Mouse (Mus musculus) ES-Bruce4 (cell line): ENCODE data around the gene Kit. TPM values are rescaled to one million over a fixed set of nuclear protein-coding genes. Genes with fewer than 3 reads are reported as not detected.

Experiments
- H3K27ac ChIP-seq: 2 replicates; pipeline ENCODE4 v1.5.1; 2012; ENCODE audit warnings: low read length, inconsistent platforms; ENCODE audit not compliant: insufficient read depth
- H3K27me3 ChIP-seq: 2 replicates; pipeline ENCODE4 v1.6.1; 2012; ENCODE audit warnings: mild to moderate bottlenecking, low read length, inconsistent platforms; ENCODE audit not compliant: control insufficient read depth, poor library complexity, insufficient read depth, severe bottlenecking
- H3K36me3 ChIP-seq: 2 replicates; pipeline ENCODE4 v1.6.1; 2012; ENCODE audit warnings: inconsistent platforms, mild to moderate bottlenecking, low read length, moderate library complexity; ENCODE audit not compliant: control insufficient read depth, poor library complexity, insufficient read depth, severe bottlenecking
- H3K4me1 ChIP-seq: one replicate; pipeline ENCODE4 v1.8.1; 2011; ENCODE audit warnings: low read length; ENCODE audit not compliant: control insufficient read depth, insufficient read depth
- H3K4me3 ChIP-seq: 2 replicates; pipeline ENCODE4 v1.5.1; 2011; ENCODE audit warnings: low read depth, mild to moderate bottlenecking, low read length
- H3K9ac ChIP-seq: 2 replicates; pipeline ENCODE4 v1.6.1; 2012; ENCODE audit warnings: low read depth, mild to moderate bottlenecking, inconsistent platforms; ENCODE audit not compliant: poor library complexity, severe bottlenecking
- H3K9me3 ChIP-seq: replicated peaks from 2 replicates; pipeline ENCODE4 v1.6.1; 2012; ENCODE audit warnings: mild to moderate bottlenecking, low read length, inconsistent platforms; ENCODE audit not compliant: control insufficient read depth, poor library complexity, insufficient read depth, severe bottlenecking
- CTCF ChIP-seq: IDR thresholded peaks from one replicate; pipeline ENCODE4 v1.8.1; 2011; ENCODE audit warnings: low read depth, low read length
- EP300 ChIP-seq: IDR thresholded peaks from 2 replicates; pipeline ENCODE4 v1.6.1; 2011; ENCODE audit warnings: low read depth, low read length; ENCODE audit not compliant: insufficient read depth
- POLR2A ChIP-seq: IDR thresholded peaks from one replicate; pipeline ENCODE4 v1.8.1; 2011; ENCODE audit warnings: low read length; ENCODE audit not compliant: insufficient read depth
- polyA plus RNA-seq: library from polyadenylated mRNA; stranded (reverse); fragments of >200 nt; gene quantifications from 2 replicates; pipeline ENCODE4 v1.2.4, GENCODE M21; 2011; ENCODE audit warnings: low read depth; ENCODE audit not compliant: missing spikeins, insufficient read depth, insufficient read length

Kit gene
- polyA plus RNA-seq, 1 experiment: 36.4 TPM

DNA sequence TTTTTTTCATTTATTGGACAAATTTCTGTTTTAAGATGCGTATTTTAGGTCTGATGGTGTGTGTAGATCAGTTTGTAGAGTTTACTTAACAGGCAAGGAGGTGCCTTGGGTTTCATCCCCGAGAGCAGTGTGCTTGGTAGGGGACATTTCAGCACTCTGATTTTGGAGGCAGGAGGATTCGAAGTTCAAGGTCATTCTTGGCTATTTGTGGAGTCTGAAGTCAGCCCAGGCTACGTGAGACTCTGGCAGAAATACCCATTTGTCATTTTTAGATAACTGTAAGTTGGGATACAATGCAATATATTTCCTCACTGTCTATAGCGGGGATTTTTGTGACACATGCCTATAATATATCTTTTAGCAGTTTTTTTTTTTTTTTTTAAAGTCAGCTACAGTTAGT is 57.5 kb downstream of the Kit start:
- Histone ChIP-seq H3K27ac (no peak overlapping the region), H3K9me3 (0 out of 2 replicates have a peak, but pooled peaks cover 3% of the 10 kb centered on the region), H3K36me3 (no peaks in the 10 kb centered on the region), H3K27me3 (no peaks in the 10 kb centered on the region), H3K4me3 (no peak overlapping the region), H3K4me1 (no peaks in the 10 kb centered on the region), H3K9ac (no peak overlapping the region)
- TF ChIP-seq CTCF: no peak
- TF ChIP-seq EP300: no peak
- TF ChIP-seq POLR2A: no peak

DNA sequence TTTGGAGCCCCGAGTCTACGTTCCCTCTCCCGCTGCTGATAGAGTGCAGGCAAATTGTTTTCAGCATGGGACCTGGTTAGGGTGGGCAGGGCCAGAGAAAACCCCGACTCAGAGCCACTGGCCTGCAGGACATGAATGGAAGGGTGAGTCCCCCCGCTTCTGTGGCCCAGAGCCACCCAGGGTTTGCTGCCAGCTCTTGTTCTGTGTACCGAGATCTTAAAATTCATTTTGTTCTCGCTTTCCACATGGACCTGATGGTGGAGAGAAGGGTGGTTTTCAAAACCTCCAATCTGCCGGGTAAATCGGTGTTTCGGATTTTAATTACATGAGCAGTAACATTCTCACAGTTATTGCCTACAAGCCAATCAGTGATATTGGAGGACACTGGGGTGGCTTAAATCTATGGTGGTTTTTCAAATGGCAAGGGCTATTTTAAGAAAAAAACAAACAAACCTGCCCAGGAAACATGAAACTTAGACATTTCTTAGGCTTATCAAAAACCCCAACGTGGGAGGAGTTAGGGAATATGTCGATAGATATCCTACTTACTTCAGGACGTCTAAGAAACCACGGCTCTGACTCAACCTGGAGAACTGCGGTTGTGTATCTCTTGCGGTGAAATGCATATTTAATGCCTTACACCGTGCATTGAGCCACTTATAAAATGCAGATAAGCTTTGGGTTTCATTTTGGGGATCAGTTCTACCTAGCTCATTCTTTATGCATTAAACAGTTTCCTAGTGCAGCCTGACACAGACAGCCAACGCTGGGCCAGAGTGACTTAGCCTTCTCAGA is 58.3 kb downstream of the Kit start:
- Histone ChIP-seq H3K27me3 (no peaks in the 10 kb centered on the region), H3K27ac (no peak overlapping the region), H3K4me3 (no peak overlapping the region), H3K9me3 (no peaks in the 10 kb centered on the region), H3K4me1 (no peaks in the 10 kb centered on the region), H3K9ac (no peak overlapping the region), H3K36me3 (no peaks in the 10 kb centered on the region)
- TF ChIP-seq CTCF: no peak
- no peak for TF ChIP-seq POLR2A
- TF ChIP-seq EP300: no peak

DNA sequence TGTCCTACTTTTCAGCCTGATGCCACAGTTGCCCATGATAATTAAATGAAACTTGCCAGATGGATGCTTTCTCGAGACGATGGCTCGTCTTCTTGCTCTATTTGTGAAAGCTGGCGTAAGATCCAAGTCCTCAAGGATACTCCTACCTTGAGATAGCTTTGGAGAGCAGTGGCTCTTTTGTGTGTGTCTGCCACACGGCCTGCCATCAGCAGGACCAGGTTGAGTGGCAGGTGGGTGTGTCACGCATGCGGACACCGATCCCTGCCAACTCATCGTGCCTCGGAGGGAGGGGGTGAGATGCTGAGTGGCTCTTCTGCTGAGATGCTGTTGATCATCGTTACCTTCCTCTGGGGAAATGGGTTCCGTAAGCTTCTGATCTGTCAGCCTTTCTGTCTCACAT is 60.7 kb downstream of the Kit start:
- TF ChIP-seq CTCF (no peak), EP300 (no peak), POLR2A (no peak)
- no peaks in the 10 kb centered on the region for H3K27me3 ChIP-seq
- H3K4me3 ChIP-seq: no peak overlapping the region

DNA sequence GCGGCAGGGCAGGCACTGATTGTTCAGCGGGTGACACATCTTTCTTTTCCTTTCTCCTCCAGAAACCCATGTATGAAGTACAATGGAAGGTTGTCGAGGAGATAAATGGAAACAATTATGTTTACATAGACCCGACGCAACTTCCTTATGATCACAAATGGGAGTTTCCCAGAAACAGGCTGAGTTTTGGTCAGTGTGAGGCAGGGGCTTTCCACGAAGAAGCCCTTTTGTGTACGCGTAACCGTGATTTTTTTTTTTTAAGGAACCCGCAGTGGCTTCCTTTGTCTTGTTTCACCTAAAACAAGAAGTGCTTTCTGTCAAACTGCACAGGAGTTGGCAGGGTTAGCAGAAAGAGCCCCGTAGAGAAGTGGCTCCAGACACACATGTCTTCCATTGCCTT is 65.9 kb downstream of the Kit start:
- Histone ChIP-seq H3K36me3 (peaks cover 6% of the 10 kb centered on the region), H3K4me3 (no peak overlapping the region), H3K9ac (no peak overlapping the region), H3K27me3 (no peaks in the 10 kb centered on the region), H3K9me3 (peaks cover 4% of the 10 kb centered on the region), H3K27ac (no peak overlapping the region), H3K4me1 (no peaks in the 10 kb centered on the region)
- no peak for TF ChIP-seq EP300

More for the DNA sequence above, 60.7 kb downstream of the Kit start:
- H3K27ac ChIP-seq: no peak overlapping the region
- no peaks in the 10 kb centered on the region for H3K9me3 ChIP-seq
- H3K4me1 ChIP-seq: no peaks in the 10 kb centered on the region
- H3K9ac ChIP-seq: no peak overlapping the region
- no peaks in the 10 kb centered on the region for H3K36me3 ChIP-seq

DNA sequence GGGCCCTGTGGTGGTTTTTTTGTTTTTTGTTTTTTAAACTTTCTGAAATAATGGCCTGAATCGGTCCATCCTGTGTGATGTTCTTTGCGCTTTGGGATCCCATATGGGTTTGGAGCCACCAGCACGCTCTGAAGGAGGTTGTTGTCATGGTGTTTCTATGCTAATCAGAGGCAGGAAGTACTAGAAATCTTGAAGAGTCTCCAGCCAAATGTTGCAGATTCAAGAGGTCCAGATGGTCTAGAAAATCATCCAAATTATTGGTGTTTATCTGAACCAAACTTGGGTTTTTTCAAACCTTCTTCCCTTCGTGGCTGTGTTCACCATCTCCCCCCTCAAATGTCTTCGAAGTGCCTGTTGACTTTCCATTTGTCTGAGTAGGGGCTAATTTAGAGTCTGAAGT is 72.3 kb downstream of the Kit start:
- TF ChIP-seq CTCF (no peak), POLR2A (no peak), EP300 (no peak)
- no peak overlapping the region for H3K9ac ChIP-seq

DNA sequence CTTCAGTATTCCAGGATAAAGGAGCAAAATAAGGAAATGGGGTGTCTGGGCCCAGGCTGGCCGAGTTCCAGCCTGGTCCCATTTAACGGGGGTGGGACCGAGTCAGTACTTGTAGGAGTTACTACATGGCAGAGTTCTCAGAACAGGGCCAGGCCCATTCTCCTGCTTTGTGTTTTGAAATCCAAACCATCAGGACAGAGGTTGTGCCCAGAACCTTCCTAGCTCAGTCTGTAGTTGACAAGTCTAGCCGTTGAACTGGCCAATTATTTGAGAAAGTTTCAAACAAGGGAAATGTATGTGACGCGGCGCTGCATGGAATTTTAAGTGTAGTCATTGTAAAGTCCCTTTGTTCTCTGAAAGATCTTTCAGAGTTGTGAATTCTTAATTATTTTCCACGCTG is 75.8 kb downstream of the Kit start:
- no peaks in the 10 kb centered on the region for H3K4me1 ChIP-seq
- H3K9ac ChIP-seq: no peak overlapping the region
- H3K9me3 ChIP-seq: peaks cover 5% of the 10 kb centered on the region
- no peaks in the 10 kb centered on the region for H3K27me3 ChIP-seq
- no peak overlapping the region for H3K4me3 ChIP-seq
- TF ChIP-seq EP300 (no peak), CTCF (no peak), POLR2A (no peak)
- H3K36me3 ChIP-seq: peaks cover 37% of the 10 kb centered on the region
- H3K27ac ChIP-seq: no peak overlapping the region

More for the DNA sequence above, 72.3 kb downstream of the Kit start:
- Histone ChIP-seq H3K27me3 (no peaks in the 10 kb centered on the region), H3K27ac (no peak overlapping the region), H3K4me1 (no peaks in the 10 kb centered on the region), H3K9me3 (peaks cover 9% of the 10 kb centered on the region), H3K36me3 (peaks cover 22% of the 10 kb centered on the region), H3K4me3 (no peak overlapping the region)
